Mouse (Mus musculus): ENCODE data around the gene 2010109A12Rik. TPM values are rescaled to one million over a fixed set of nuclear protein-coding genes. Genes with fewer than 3 reads are reported as not detected.

2010109A12Rik gene
- polyA plus RNA-seq, 1 experiment = 0.09 TPM

GRCm38 (mm10) chr5:93224549-93224948, 18.2 kb downstream of the 2010109A12Rik start:
- no peak for DNase-seq (ENCODE audit: low read depth in 1 of 2, low spot score in 2 of 2)
- Histone ChIP-seq H3K4me3 (ENCODE audit: extremely low read depth, insufficient read depth, insufficient read length) (no peak overlapping the region), H3K27ac (ENCODE audit: insufficient read depth, low read length) (no peak overlapping the region), H3K36me3 (ENCODE audit: control insufficient read depth, insufficient read depth, low read length) (no peaks in the 10 kb centered on the region), H3K27me3 (ENCODE audit: control insufficient read depth, insufficient read depth, low read length) (no peaks in the 10 kb centered on the region), H3K4me1 (ENCODE audit: control insufficient read depth, insufficient read depth, insufficient read length) (peaks cover 3% of the 10 kb centered on the region)
- 83% methylated on average over 2 of the region's 2 CpGs for WGBS
- TF ChIP-seq POLR2A (IDR thresholded peaks at IDR 0.05; ENCODE audit: low read depth, low read length) (no peak), CTCF (IDR thresholded peaks at IDR 0.05; ENCODE audit: extremely low read depth, insufficient read depth, insufficient read length, insufficient replicate concordance) (no peak)

DNA sequence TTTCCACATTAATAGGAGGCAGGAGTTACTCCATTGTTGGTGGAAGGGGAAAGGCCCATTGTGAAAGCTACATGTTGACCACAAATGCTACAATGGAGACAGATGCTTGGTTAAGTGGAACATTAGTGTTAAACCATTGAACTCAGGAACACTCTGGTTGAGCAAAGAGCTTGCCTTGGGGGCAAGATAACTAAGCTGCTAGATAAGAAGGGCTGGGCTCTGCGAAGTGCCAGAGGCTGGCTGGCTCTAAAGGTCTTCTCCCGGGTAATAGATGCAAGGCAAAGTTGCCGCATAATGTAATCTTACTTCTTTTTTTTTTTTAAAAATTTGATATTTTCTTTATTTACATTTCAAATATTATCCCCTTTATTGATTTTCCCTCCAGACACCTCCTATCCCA, 20.8 kb downstream of the 2010109A12Rik start:
- no peak for DNase-seq (ENCODE audit: low read depth in 1 of 2, low spot score in 2 of 2)
- Histone ChIP-seq H3K36me3 (ENCODE audit: control insufficient read depth, insufficient read depth, low read length) (no peaks in the 10 kb centered on the region), H3K4me3 (ENCODE audit: extremely low read depth, insufficient read depth, insufficient read length) (no peak overlapping the region), H3K27me3 (ENCODE audit: control insufficient read depth, insufficient read depth, low read length) (no peaks in the 10 kb centered on the region), H3K4me1 (ENCODE audit: control insufficient read depth, insufficient read depth, insufficient read length) (peaks cover 5% of the 10 kb centered on the region), H3K27ac (ENCODE audit: insufficient read depth, low read length) (no peak overlapping the region)
- TF ChIP-seq CTCF (IDR thresholded peaks at IDR 0.05; ENCODE audit: extremely low read depth, insufficient read depth, insufficient read length, insufficient replicate concordance) = no peak
- no peak for TF ChIP-seq POLR2A (IDR thresholded peaks at IDR 0.05; ENCODE audit: low read depth, low read length)
- WGBS = 85% methylated on average over 3 of the region's 3 CpGs

GRCm38 (mm10) chr5:93229527-93229926, 23.2 kb downstream of the 2010109A12Rik start:
- H3K36me3 ChIP-seq (ENCODE audit: control insufficient read depth, insufficient read depth, low read length) = no peaks in the 10 kb centered on the region
- 37% methylated on average over 2 of the region's 2 CpGs for WGBS
- H3K27ac ChIP-seq (ENCODE audit: insufficient read depth, low read length) = no peak overlapping the region
- TF ChIP-seq POLR2A (IDR thresholded peaks at IDR 0.05; ENCODE audit: low read depth, low read length) (no peak), CTCF (IDR thresholded peaks at IDR 0.05; ENCODE audit: extremely low read depth, insufficient read depth, insufficient read length, insufficient replicate concordance) (no peak)
- no peaks in the 10 kb centered on the region for H3K27me3 ChIP-seq (ENCODE audit: control insufficient read depth, insufficient read depth, low read length)
- peaks cover 14% of the 10 kb centered on the region for H3K4me1 ChIP-seq (ENCODE audit: control insufficient read depth, insufficient read depth, insufficient read length)
- no peak overlapping the region for H3K4me3 ChIP-seq (ENCODE audit: extremely low read depth, insufficient read depth, insufficient read length)
- no peak for DNase-seq (ENCODE audit: low read depth in 1 of 2, low spot score in 2 of 2)

- Histone ChIP-seq H3K27me3 (ENCODE audit: control insufficient read depth, insufficient read depth, low read length) (no peaks in the 10 kb centered on the region), H3K27ac (ENCODE audit: insufficient read depth, low read length) (no peak overlapping the region), H3K4me3 (ENCODE audit: extremely low read depth, insufficient read depth, insufficient read length) (no peak overlapping the region), H3K4me1 (ENCODE audit: control insufficient read depth, insufficient read depth, insufficient read length) (peaks cover 18% of the 10 kb centered on the region), H3K36me3 (ENCODE audit: control insufficient read depth, insufficient read depth, low read length) (no peaks in the 10 kb centered on the region)
- TF ChIP-seq POLR2A (IDR thresholded peaks at IDR 0.05; ENCODE audit: low read depth, low read length) = no peak
- no peak for TF ChIP-seq CTCF (IDR thresholded peaks at IDR 0.05; ENCODE audit: extremely low read depth, insufficient read depth, insufficient read length, insufficient replicate concordance)
- DNase-seq (ENCODE audit: low read depth in 1 of 2, low spot score in 2 of 2) = no peak
- WGBS = 86% methylated on average over 3 of the region's 3 CpGs
Observed at GRCm38 (mm10) chr5:93231721-93232120, 25.4 kb downstream of the 2010109A12Rik start.

DNA sequence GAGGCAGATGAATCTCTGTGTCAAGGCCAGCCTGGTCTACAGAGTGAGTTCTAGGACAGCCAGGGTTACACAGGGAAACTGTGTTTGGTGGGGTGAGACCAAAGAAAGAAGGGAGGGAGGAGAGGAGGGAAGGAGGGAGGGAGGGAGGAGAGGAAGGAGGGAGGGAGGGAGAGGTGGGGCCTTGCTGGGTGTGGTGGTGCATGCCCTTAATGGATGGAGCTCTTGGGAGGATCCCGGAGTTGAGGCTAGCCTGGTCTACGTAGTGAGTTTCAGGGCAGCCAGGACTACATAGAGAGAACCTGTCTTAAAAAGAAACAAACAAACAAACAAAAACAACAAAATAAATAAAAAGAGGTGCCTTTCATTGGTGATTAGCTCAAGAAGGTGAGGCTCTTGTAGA, 26.5 kb downstream of the 2010109A12Rik start:
- DNase-seq (ENCODE audit: low read depth in 1 of 2, low spot score in 2 of 2) = no peak
- no peak overlapping the region for H3K4me3 ChIP-seq (ENCODE audit: extremely low read depth, insufficient read depth, insufficient read length)
- no peaks in the 10 kb centered on the region for H3K36me3 ChIP-seq (ENCODE audit: control insufficient read depth, insufficient read depth, low read length)
- TF ChIP-seq POLR2A (IDR thresholded peaks at IDR 0.05; ENCODE audit: low read depth, low read length) (no peak), CTCF (IDR thresholded peaks at IDR 0.05; ENCODE audit: extremely low read depth, insufficient read depth, insufficient read length, insufficient replicate concordance) (no peak)
- no peak overlapping the region for H3K27ac ChIP-seq (ENCODE audit: insufficient read depth, low read length)
- H3K4me1 ChIP-seq (ENCODE audit: control insufficient read depth, insufficient read depth, insufficient read length) = peaks cover 18% of the 10 kb centered on the region
- H3K27me3 ChIP-seq (ENCODE audit: control insufficient read depth, insufficient read depth, low read length) = no peaks in the 10 kb centered on the region
- 93% methylated on average over 2 of the region's 2 CpGs for WGBS

DNA sequence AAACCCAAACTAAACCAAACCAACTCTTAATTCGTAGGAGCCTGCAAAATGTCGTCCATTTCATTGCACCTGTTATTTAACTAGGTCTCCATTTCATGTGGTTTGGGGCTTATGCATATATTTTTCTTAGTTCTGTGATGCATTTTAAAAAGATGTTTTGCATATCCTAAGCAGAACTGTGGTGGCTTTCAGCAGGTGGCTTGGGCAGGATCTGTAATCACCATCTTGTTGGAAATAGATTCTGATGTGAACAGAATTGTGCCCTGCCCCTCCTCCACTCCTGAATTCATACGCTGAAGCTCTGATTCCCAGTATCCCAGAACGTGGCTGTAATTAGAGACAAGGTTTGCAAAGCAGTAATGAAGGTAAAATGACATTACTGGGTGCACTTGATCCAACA, 27.8 kb downstream of the 2010109A12Rik start:
- H3K4me3 ChIP-seq (ENCODE audit: extremely low read depth, insufficient read depth, insufficient read length) = no peak overlapping the region

GRCm38 (mm10) chr5:93234605-93235004, 28.3 kb downstream of the 2010109A12Rik start:
- Histone ChIP-seq H3K27ac (ENCODE audit: insufficient read depth, low read length) (peak overlapping the region; percentile 38), H3K27me3 (ENCODE audit: control insufficient read depth, insufficient read depth, low read length) (no peaks in the 10 kb centered on the region), H3K4me1 (ENCODE audit: control insufficient read depth, insufficient read depth, insufficient read length) (peaks cover 15% of the 10 kb centered on the region; the same call in 1 of the 2 replicates), H3K36me3 (ENCODE audit: control insufficient read depth, insufficient read depth, low read length) (no peaks in the 10 kb centered on the region), H3K4me3 (ENCODE audit: extremely low read depth, insufficient read depth, insufficient read length) (no peak overlapping the region)
- TF ChIP-seq CTCF (IDR thresholded peaks at IDR 0.05; ENCODE audit: extremely low read depth, insufficient read depth, insufficient read length, insufficient replicate concordance) = no peak
- no peak for TF ChIP-seq POLR2A (IDR thresholded peaks at IDR 0.05; ENCODE audit: low read depth, low read length)
- 86% methylated on average over 2 of the region's 2 CpGs for WGBS
- no peak for DNase-seq (ENCODE audit: low read depth in 1 of 2, low spot score in 2 of 2)

More for the DNA sequence above, 27.8 kb downstream of the 2010109A12Rik start:
- peaks cover 18% of the 10 kb centered on the region for H3K4me1 ChIP-seq (ENCODE audit: control insufficient read depth, insufficient read depth, insufficient read length)
- H3K27ac ChIP-seq (ENCODE audit: insufficient read depth, low read length) = peak overlapping the region; percentile 38; the same call in 1 of the 2 replicates
- H3K36me3 ChIP-seq (ENCODE audit: control insufficient read depth, insufficient read depth, low read length) = no peaks in the 10 kb centered on the region
- no peaks in the 10 kb centered on the region for H3K27me3 ChIP-seq (ENCODE audit: control insufficient read depth, insufficient read depth, low read length)
- no peak for TF ChIP-seq CTCF (IDR thresholded peaks at IDR 0.05; ENCODE audit: extremely low read depth, insufficient read depth, insufficient read length, insufficient replicate concordance)
- TF ChIP-seq POLR2A (IDR thresholded peaks at IDR 0.05; ENCODE audit: low read depth, low read length) = no peak
- peak in 1 of 2 experiments; percentile 17 for DNase-seq (ENCODE audit: low read depth in 1 of 2, low spot score in 2 of 2)
- 50% methylated on average over 4 of the region's 4 CpGs for WGBS

All from spleen, adult 2 months (tissue).